Mouse (Mus musculus) kidney, embryonic 15.5 days (tissue): Measurements from ENCODE around the gene Pitpnm1. TPM values are rescaled to one million over a fixed set of nuclear protein-coding genes. Genes with fewer than 3 reads are reported as not detected.

Source experiments
- ATAC-seq: fragments of 200-750 bp; cut with Nextera tagmentation; replicated peaks from 2 replicates; pipeline ENCODE4 v1.8.0; 2017; ENCODE audit warnings: moderate TSS enrichment; ENCODE audit not compliant: low FRiP score
- H3K27ac ChIP-seq: fragments of 300-500 bp; sonication (generic); 2 replicates; pipeline ENCODE4 v1.5.1; 2015; ENCODE audit warnings: mild to moderate bottlenecking, inconsistent platforms
- H3K27me3 ChIP-seq: fragments of 300-500 bp; sonication (generic); 2 replicates; pipeline ENCODE4 v1.6.1; 2015; ENCODE audit warnings: inconsistent platforms
- H3K36me3 ChIP-seq: fragments of 300-500 bp; sonication (generic); 2 replicates; pipeline ENCODE4 v1.6.1; 2015; ENCODE audit warnings: inconsistent platforms
- H3K4me1 ChIP-seq: fragments of 300-500 bp; sonication (generic); 2 replicates; pipeline ENCODE4 v1.6.1; 2015; ENCODE audit warnings: inconsistent platforms
- H3K4me2 ChIP-seq: fragments of 300-500 bp; sonication (generic); 2 replicates; pipeline ENCODE4 v1.6.1; 2015; ENCODE audit warnings: moderate library complexity, mild to moderate bottlenecking, inconsistent platforms
- H3K4me3 ChIP-seq: fragments of 300-500 bp; sonication (generic); replicated peaks from 2 replicates; pipeline ENCODE4 v1.5.1; 2015; ENCODE audit warnings: mild to moderate bottlenecking, inconsistent platforms
- H3K9ac ChIP-seq: fragments of 300-500 bp; sonication (generic); 2 replicates; pipeline ENCODE4 v1.6.1; 2015; ENCODE audit warnings: mild to moderate bottlenecking, inconsistent platforms
- H3K9me3 ChIP-seq: fragments of 300-500 bp; sonication (generic); replicated peaks from 2 replicates; pipeline ENCODE4 v1.6.1; 2016; ENCODE audit warnings: inconsistent platforms
- WGBS: fragments of 180-500 bp; shearing (Covaris S2); methylation state at CpG from one replicate; pipeline ENCODE4 v1.1.7; 2015; ENCODE audit warnings: mixed read lengths; 5-methylcytosine and 5-hydroxymethylcytosine counted together
- polyA plus RNA-seq: library from polyadenylated mRNA; unstranded; fragments of >200 nt; fragmentation: Nextera tagmentation; extraction: Ambion mirVana; gene quantifications from 2 replicates; pipeline ENCODE4 v1.2.1, GENCODE M21; 2015

Gene Pitpnm1
- polyA plus RNA-seq, 1 experiment from 2014 or later, result 15.8 TPM

GRCm38 (mm10) chr19:4072706-4073424 lies 26.9 kb upstream of the Pitpnm1 start:
- WGBS, result 78% methylated on average over 6 of the region's 6 CpGs
- Histone ChIP-seq H3K36me3 (no peaks in the 10 kb centered on the region), H3K9ac (no peak overlapping the region), H3K27ac (no peak overlapping the region), H3K27me3 (no peaks in the 10 kb centered on the region), H3K4me1 (peaks cover 13% of the 10 kb centered on the region), H3K4me2 (no peak overlapping the region), H3K9me3 (no peaks in the 10 kb centered on the region), H3K4me3 (no peak overlapping the region)
- ATAC-seq, result no peak

GRCm38 (mm10) chr19:4075531-4075930 lies 24.3 kb upstream of the Pitpnm1 start:
- no peak overlapping the region for H3K4me3 ChIP-seq
- no peak overlapping the region for H3K4me2 ChIP-seq
- H3K27ac ChIP-seq, result no peak overlapping the region
- peaks cover 6% of the 10 kb centered on the region; the same call in 1 of the 2 replicates for H3K4me1 ChIP-seq
- H3K9me3 ChIP-seq, result no peaks in the 10 kb centered on the region
- no peak for ATAC-seq
- no peaks in the 10 kb centered on the region for H3K36me3 ChIP-seq
- no peak overlapping the region for H3K9ac ChIP-seq
- WGBS, result 86% methylated on average over 1 of the region's 1 CpGs
- no peaks in the 10 kb centered on the region for H3K27me3 ChIP-seq

- no peak overlapping the region for H3K27ac ChIP-seq
- 0 out of 2 replicates have a peak, but pooled peaks cover 4% of the 10 kb centered on the region for H3K4me1 ChIP-seq
- WGBS, result 89% methylated on average over 1 of the region's 1 CpGs
- peaks cover 3% of the 10 kb centered on the region; the same call in 1 of the 2 replicates for H3K27me3 ChIP-seq
- ATAC-seq, result no peak
- no peaks in the 10 kb centered on the region for H3K9me3 ChIP-seq
- H3K4me2 ChIP-seq, result no peak overlapping the region
- H3K9ac ChIP-seq, result no peak overlapping the region
- no peaks in the 10 kb centered on the region for H3K36me3 ChIP-seq
- no peak overlapping the region for H3K4me3 ChIP-seq
These were observed 20.2 kb upstream of the Pitpnm1 start for GRCm38 (mm10) chr19:4079594-4079993.

- no peak for ATAC-seq
- H3K9me3 ChIP-seq, result no peaks in the 10 kb centered on the region
- WGBS, result 66% methylated on average over 8 of the region's 8 CpGs
- no peak overlapping the region for H3K9ac ChIP-seq
- no peaks in the 10 kb centered on the region for H3K36me3 ChIP-seq
- H3K27ac ChIP-seq, result no peak overlapping the region
- peaks cover 3% of the 10 kb centered on the region; the same call in 1 of the 2 replicates for H3K27me3 ChIP-seq
- H3K4me1 ChIP-seq, result 0 out of 2 replicates have a peak, but pooled peaks cover 4% of the 10 kb centered on the region
- no peak overlapping the region for H3K4me3 ChIP-seq
- H3K4me2 ChIP-seq, result no peak overlapping the region
These were observed 19.2 kb upstream of the Pitpnm1 start for GRCm38 (mm10) chr19:4080511-4081009.

GRCm38 (mm10) chr19:4081394-4081793 lies 18.4 kb upstream of the Pitpnm1 start, which contains the start of gene Cabp2:
Gene Cabp2 (plus strand): TSS chr19:4081578.
- H3K4me3 ChIP-seq, result no peak within 1 kb of the TSS
- WGBS, result 39% methylated on average over 3 of the region's 3 CpGs
- no peak within 1 kb of the TSS for H3K27ac ChIP-seq
- peaks cover 3% of the 10 kb centered on the region; the same call in 1 of the 2 replicates for H3K27me3 ChIP-seq
- 0 out of 2 replicates have a peak, but pooled peaks have one; percentile 41 for ATAC-seq
- no peak within 1 kb of the TSS for H3K4me2 ChIP-seq
- no peaks in the 10 kb centered on the region for H3K9me3 ChIP-seq
- H3K4me1 ChIP-seq, result 0 out of 2 replicates have a peak, but pooled peaks cover 4% of the 10 kb centered on the region
- H3K9ac ChIP-seq, result no peak within 1 kb of the TSS
- H3K36me3 ChIP-seq, result no peaks in the 10 kb centered on the region

- H3K36me3 ChIP-seq, result no peaks in the 10 kb centered on the region
- WGBS, result 83% methylated on average over 11 of the region's 11 CpGs
- H3K9me3 ChIP-seq, result no peaks in the 10 kb centered on the region
- no peak overlapping the region for H3K4me3 ChIP-seq
- no peak overlapping the region for H3K9ac ChIP-seq
- H3K27ac ChIP-seq, result no peak overlapping the region
- peaks cover 3% of the 10 kb centered on the region; the same call in 1 of the 2 replicates for H3K27me3 ChIP-seq
- H3K4me1 ChIP-seq, result 0 out of 2 replicates have a peak, but pooled peaks cover 4% of the 10 kb centered on the region
- ATAC-seq, result no peak
- H3K4me2 ChIP-seq, result no peak overlapping the region
These were observed 17.4 kb upstream of the Pitpnm1 start for GRCm38 (mm10) chr19:4082219-4082965.

GRCm38 (mm10) chr19:4083316-4083715 lies 16.5 kb upstream of the Pitpnm1 start:
- no peak overlapping the region for H3K27ac ChIP-seq
- no peak overlapping the region for H3K9ac ChIP-seq
- 0 out of 2 replicates have a peak, but pooled peaks cover 4% of the 10 kb centered on the region for H3K4me1 ChIP-seq
- H3K27me3 ChIP-seq, result peaks cover 3% of the 10 kb centered on the region; the same call in 1 of the 2 replicates
- no peak overlapping the region for H3K4me3 ChIP-seq
- no peaks in the 10 kb centered on the region for H3K36me3 ChIP-seq
- H3K9me3 ChIP-seq, result no peaks in the 10 kb centered on the region
- 88% methylated on average over 7 of the region's 7 CpGs for WGBS
- no peak for ATAC-seq
- H3K4me2 ChIP-seq, result no peak overlapping the region

- Histone ChIP-seq H3K4me3 (no peak overlapping the region), H3K4me2 (no peak overlapping the region), H3K9me3 (no peaks in the 10 kb centered on the region), H3K27me3 (peaks cover 3% of the 10 kb centered on the region; the same call in 1 of the 2 replicates), H3K36me3 (no peaks in the 10 kb centered on the region), H3K4me1 (0 out of 2 replicates have a peak, but pooled peaks cover 4% of the 10 kb centered on the region), H3K9ac (no peak overlapping the region), H3K27ac (no peak overlapping the region)
- 38% methylated on average over 8 of the region's 8 CpGs for WGBS
- peak; percentile 49 for ATAC-seq
These were observed 16.0 kb upstream of the Pitpnm1 start for GRCm38 (mm10) chr19:4083826-4084225.

GRCm38 (mm10) chr19:4084984-4085383 lies 14.8 kb upstream of the Pitpnm1 start:
- 100% methylated on average over 1 of the region's 1 CpGs for WGBS
- ATAC-seq, result no peak
- Histone ChIP-seq H3K4me3 (no peak overlapping the region), H3K9me3 (no peaks in the 10 kb centered on the region), H3K4me1 (0 out of 2 replicates have a peak, but pooled peaks cover 4% of the 10 kb centered on the region), H3K27ac (no peak overlapping the region), H3K36me3 (no peaks in the 10 kb centered on the region), H3K9ac (no peak overlapping the region), H3K27me3 (peaks cover 3% of the 10 kb centered on the region; the same call in 1 of the 2 replicates), H3K4me2 (no peak overlapping the region)

GRCm38 (mm10) chr19:4086156-4086555 lies 13.6 kb upstream of the Pitpnm1 start:
- Histone ChIP-seq H3K4me2 (no peak overlapping the region), H3K9me3 (no peaks in the 10 kb centered on the region), H3K27ac (no peak overlapping the region), H3K4me1 (0 out of 2 replicates have a peak, but pooled peaks cover 4% of the 10 kb centered on the region), H3K4me3 (no peak overlapping the region), H3K36me3 (no peaks in the 10 kb centered on the region), H3K27me3 (peaks cover 3% of the 10 kb centered on the region; the same call in 1 of the 2 replicates), H3K9ac (no peak overlapping the region)
- 90% methylated on average over 15 of the region's 15 CpGs for WGBS
- no peak for ATAC-seq

GRCm38 (mm10) chr19:4087090-4087489 lies 12.7 kb upstream of the Pitpnm1 start:
- Histone ChIP-seq H3K4me2 (no peak overlapping the region), H3K36me3 (no peaks in the 10 kb centered on the region), H3K27ac (no peak overlapping the region), H3K4me1 (0 out of 2 replicates have a peak, but pooled peaks cover 4% of the 10 kb centered on the region), H3K9me3 (no peaks in the 10 kb centered on the region), H3K9ac (no peak overlapping the region), H3K27me3 (peaks cover 3% of the 10 kb centered on the region; the same call in 1 of the 2 replicates), H3K4me3 (no peak overlapping the region)
- ATAC-seq, result no peak
- 79% methylated on average over 5 of the region's 5 CpGs for WGBS
